Mouse (Mus musculus) ES-Bruce4 (cell line): ENCODE measurements around the gene Bcap31.

Experiments used
- CTCF ChIP-seq: IDR thresholded peaks from one replicate; pipeline ENCODE4 v1.8.1; 2011; ENCODE audit warnings: low read depth, low read length
- EP300 ChIP-seq: IDR thresholded peaks from 2 replicates; pipeline ENCODE4 v1.6.1; 2011; ENCODE audit warnings: low read depth, low read length; ENCODE audit not compliant: insufficient read depth
- POLR2A ChIP-seq: IDR thresholded peaks from one replicate; pipeline ENCODE4 v1.8.1; 2011; ENCODE audit warnings: low read length; ENCODE audit not compliant: insufficient read depth

GRCm38 (mm10) chrX:73718271-73718670 is 2.3 kb upstream of the Bcap31 start:
- TF ChIP-seq CTCF (no peak), POLR2A (no peak), EP300 (no peak)
